Mouse (Mus musculus): ENCODE measurements at regions not wholly inside any gene's neighbourhood (a gene's known extent, or its start where the extent isn't known, plus 50 kb on each side); places are given as distances from the start of the nearest gene placed in this dataset.

- DNase-seq (ENCODE audit: low spot score in 2 of 2) = no peak
Measured at GRCm38 (mm10) chr10:43783304-43783703, 118.2 kb downstream of the Qrsl1 start.

- DNase-seq (ENCODE audit: low spot score in 2 of 2) = no peak
Measured at GRCm38 (mm10) chr10:43790780-43791179, 110.8 kb downstream of the Qrsl1 start.

- no peak for DNase-seq (ENCODE audit: low spot score in 2 of 2)
Measured at GRCm38 (mm10) chr10:43791525-43792021, 110.0 kb downstream of the Qrsl1 start.

GRCm38 (mm10) chr10:43792618-43793017 lies 108.9 kb downstream of the Qrsl1 start:
- DNase-seq (ENCODE audit: low spot score in 2 of 2) = no peak

GRCm38 (mm10) chr10:43794587-43794986 lies 107.0 kb downstream of the Qrsl1 start:
- DNase-seq (ENCODE audit: low spot score in 2 of 2) = no peak

GRCm38 (mm10) chr10:43800077-43800476 lies 101.5 kb downstream of the Qrsl1 start:
- DNase-seq (ENCODE audit: low spot score in 2 of 2) = no peak

GRCm38 (mm10) chr10:43815291-43815690 lies 86.3 kb downstream of the Qrsl1 start:
- DNase-seq (ENCODE audit: low spot score in 2 of 2) = no peak

- DNase-seq (ENCODE audit: low spot score in 2 of 2) = no peak
Measured at GRCm38 (mm10) chr10:43817522-43818198, 83.9 kb downstream of the Qrsl1 start.

GRCm38 (mm10) chr10:43818623-43819022 lies 82.9 kb downstream of the Qrsl1 start:
- DNase-seq (ENCODE audit: low spot score in 2 of 2) = no peak

- DNase-seq (ENCODE audit: low spot score in 2 of 2) = no peak
Measured at GRCm38 (mm10) chr10:43819434-43819833, 82.1 kb downstream of the Qrsl1 start.

GRCm38 (mm10) chr10:43822615-43823014 lies 78.9 kb downstream of the Qrsl1 start:
- DNase-seq (ENCODE audit: low spot score in 2 of 2) = no peak

GRCm38 (mm10) chr10:43824009-43824408 lies 77.5 kb downstream of the Qrsl1 start:
- no peak for DNase-seq (ENCODE audit: low spot score in 2 of 2)
